Mouse (Mus musculus) adrenal gland, postnatal 14 days (tissue): ENCODE data around the gene Ngp. TPM values are rescaled to one million over a fixed set of nuclear protein-coding genes. Genes with fewer than 3 reads are reported as not detected.

Experiments used
- DNase-seq: peaks from one replicate; pipeline ENCODE4 v3.0.0; 2021; ENCODE audit warnings: mixed read lengths
- total RNA-seq: library from RNA; stranded (reverse); gene quantifications from 2 replicates; pipeline ENCODE4 v1.2.3, GENCODE M21; 2021

Ngp gene
- total RNA-seq, 1 experiment from 2014 or later: 10.4 TPM

- DNase-seq: no peak
Observed at GRCm38 (mm10) chr9:110433045-110433444, 13.5 kb downstream of the Ngp start.

DNA sequence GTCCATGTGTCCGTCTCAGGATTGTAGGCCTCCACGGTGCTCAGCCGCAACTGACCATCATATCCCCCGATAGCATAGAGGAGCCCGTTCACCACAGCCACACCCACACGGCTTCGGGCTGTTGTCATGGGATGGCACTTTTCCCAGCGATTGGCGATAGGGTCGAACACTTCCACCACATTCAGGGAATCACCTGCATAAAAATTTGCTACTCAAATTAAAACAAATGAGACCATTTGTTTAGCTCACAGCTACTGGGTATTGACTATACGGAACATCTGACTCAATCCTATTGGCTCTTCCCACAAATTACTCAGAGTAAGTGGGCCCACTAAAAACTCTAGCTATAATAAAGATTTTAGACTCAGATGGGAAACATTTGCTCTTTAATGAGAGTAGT, 16.5 kb downstream of the Ngp start:
- DNase-seq: no peak

- DNase-seq: no peak
Observed at GRCm38 (mm10) chr9:110440049-110440448, 20.5 kb downstream of the Ngp start.

DNA sequence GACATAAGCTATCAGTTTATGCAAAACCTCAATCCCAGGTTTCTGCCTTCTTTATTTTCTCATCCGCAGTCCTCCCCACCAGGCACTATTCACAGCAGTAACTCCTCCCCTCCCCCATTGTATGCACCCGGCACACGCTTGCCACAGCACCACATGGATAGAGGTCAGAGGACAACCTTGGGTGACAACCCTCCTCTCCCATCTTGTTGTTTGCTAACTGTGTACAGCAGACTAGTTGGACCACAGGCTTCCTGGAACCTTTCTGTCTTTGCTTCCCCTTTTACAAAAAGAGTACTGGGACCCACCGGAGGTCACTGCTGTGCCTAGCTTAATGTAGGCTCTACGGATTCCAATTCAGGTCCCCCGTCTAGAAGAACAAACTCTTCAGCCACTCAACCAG, 21.0 kb downstream of the Ngp start:
- no peak for DNase-seq

DNA sequence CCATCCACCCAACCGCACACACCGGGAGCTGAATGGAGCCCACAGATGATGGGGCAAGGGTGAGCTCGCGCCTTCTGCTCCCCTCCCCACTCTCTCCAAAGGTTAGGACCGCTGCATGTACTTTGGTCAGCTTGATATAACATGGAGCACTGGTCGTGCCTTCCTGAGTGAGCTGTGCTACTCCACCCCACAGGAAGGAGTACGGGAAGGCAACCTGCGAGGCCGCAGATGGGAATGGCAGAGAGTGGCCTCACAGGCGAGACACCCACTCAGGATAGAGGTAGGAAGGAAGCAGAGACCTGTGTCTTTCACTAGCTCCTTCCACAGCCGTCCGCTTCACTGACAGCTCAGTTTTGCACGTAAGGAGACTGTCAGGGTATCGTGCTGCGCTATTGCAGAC, 28.8 kb downstream of the Ngp start:
- DNase-seq: no peak

- DNase-seq: peak; percentile 86
Observed at GRCm38 (mm10) chr9:110448857-110449617, 29.5 kb downstream of the Ngp start.

GRCm38 (mm10) chr9:110452523-110452922, 33.0 kb downstream of the Ngp start:
- DNase-seq: no peak

DNA sequence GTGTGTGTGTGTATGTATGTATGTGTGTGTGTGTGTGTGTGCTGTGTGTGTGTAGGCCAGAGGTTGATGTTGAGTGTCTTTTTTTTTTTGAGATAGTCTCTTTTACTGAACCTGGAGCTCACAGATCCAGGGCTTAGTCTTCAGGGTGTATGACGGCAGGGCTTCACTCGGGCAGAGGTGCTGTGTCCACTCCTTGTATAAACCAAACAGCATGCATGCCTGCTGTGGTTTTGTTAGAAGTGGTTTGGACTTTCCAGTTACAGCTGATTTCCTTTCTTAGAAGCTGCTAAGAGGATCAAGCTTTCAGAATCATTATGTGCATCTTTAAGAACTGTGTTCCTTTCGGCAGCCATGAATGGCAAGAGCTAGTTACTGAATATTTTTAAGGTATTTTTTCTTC, 38.4 kb downstream of the Ngp start:
- DNase-seq: no peak

- DNase-seq: no peak
Observed at GRCm38 (mm10) chr9:110459145-110459727, 39.7 kb downstream of the Ngp start.

DNA sequence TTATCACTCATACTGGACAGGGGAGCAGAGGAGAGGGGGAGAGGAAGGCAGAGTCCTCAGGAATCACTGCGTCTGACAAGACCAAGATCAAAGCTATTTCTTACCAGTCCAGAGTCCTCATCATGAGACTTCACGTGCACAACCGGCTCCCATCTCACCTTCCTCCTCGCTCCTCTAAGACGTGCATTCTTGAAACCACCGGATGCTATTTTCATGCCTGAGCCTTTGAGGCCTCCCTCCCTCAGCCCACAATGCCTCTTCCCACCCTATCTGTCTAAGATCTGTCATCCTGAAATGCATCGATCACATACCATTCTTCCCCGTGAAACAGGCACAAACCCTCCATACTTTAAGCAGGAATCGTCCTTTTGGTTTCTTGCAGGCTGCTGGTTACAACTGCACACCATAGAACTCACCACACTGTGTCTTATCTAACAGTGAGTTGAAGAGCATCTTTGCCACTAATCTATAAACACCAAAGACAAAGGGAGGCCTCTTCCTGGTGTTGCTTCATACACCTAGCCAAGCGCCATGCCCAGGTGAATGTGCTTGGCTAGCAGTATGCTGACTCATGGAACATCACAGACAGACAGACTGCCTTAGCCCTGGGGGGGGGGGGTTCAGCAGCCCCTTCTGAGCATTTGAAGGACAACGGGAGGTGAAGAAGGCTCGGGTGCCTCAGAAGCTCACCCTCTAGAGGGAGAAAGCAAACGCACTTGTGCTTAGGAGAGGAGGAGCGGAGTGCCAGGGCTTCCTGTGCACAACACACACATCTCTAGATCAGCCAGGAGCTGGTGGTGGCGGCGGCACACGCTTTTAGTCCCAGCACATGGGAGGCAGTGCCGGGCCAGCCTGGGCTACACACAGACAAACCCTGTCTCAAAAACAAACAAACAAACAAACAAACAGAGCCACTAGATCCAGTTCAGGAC, 41.6 kb downstream of the Ngp start:
- DNase-seq: no peak

DNA sequence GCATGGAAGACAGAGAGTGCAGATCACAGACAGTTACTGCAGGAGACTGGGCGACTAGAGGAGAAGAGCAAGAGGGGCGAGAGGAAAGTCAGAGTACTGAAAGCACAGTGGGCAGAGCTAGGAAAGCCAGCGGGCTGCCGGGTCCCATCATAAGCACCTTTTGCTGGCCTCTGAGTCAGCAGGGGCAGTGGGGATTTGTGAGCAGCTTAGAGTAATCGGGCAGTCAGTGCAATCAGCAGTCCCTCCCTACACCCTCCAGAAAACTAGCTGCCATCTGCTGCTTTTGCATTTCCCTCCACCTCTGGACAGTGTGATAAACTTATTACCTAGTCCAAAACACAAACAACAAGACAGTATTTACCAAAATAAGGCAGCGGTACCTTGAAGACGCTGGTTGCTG, 42.8 kb downstream of the Ngp start:
- DNase-seq: no peak

- DNase-seq: no peak
Observed at GRCm38 (mm10) chr9:110463983-110464591, 44.5 kb downstream of the Ngp start.

DNA sequence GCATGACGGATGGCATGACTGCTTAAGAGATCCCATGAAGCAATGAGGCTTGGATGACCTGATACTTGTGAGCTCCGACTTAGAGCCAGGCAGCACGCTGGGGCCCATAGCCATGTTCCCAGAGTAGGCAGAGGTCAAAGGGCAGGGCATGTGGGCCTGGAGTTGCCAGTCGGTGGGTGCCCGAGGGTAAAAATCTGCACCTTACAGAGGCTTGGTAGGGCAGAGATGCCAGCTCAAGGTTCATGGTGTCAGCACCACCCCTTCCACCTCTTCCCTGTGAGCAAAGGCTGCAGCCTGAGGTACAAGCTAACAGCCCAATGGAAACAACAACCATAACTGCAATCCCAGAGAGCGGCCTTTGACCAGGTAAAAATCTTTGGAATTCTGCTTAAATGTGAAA, 45.8 kb downstream of the Ngp start:
- no peak for DNase-seq

- no peak for DNase-seq
Observed at GRCm38 (mm10) chr9:110466179-110466578, 46.6 kb downstream of the Ngp start.

Other genes starting within 250 kb of the Ngp start
- 14.2 and 17.2 TPM in 2 replicates for gene Cspg5, start 176.0 kb upstream of the Ngp start, total RNA-seq
- gene Elp6, start 114.6 kb upstream of the Ngp start, total RNA-seq: 6.5 and 9.4 TPM in 2 replicates
- 67.9 and 75.7 TPM in 2 replicates for gene Scap, start 86.5 kb upstream of the Ngp start, total RNA-seq
- gene Ptpn23, start 11.5 kb upstream of the Ngp start, total RNA-seq: 46.6 and 47.1 TPM in 2 replicates
- gene Klhl18, start 56.9 kb downstream of the Ngp start, total RNA-seq: 12.7 and 12.9 TPM in 2 replicates
- 1.1 and 1.3 TPM in 2 replicates for gene Kif9, start 57.2 kb downstream of the Ngp start, total RNA-seq
- 80.3 and 88.2 TPM in 2 replicates for gene Setd2, start 112.8 kb downstream of the Ngp start, total RNA-seq
- 8.4 and 10.5 TPM in 2 replicates for gene Nradd, start 204.7 kb downstream of the Ngp start, total RNA-seq
- 9.1 and 15.4 TPM in 2 replicates for gene Nbeal2, start 234.4 kb downstream of the Ngp start, total RNA-seq
- gene Ccdc12, start 236.8 kb downstream of the Ngp start, total RNA-seq: 60.4 and 79.3 TPM in 2 replicates